Mouse (Mus musculus) E14TG2a.4 (cell line): Measurements from ENCODE around the gene Foxj3.

Experiments used
- CTCF ChIP-seq: conservative IDR thresholded peaks from 2 replicates; pipeline ENCODE4 v1.5.1; 2014; ENCODE audit warnings: low read length
- NANOG ChIP-seq: IDR thresholded peaks from 2 replicates; pipeline ENCODE4 v1.6.1; 2014; ENCODE audit warnings: borderline replicate concordance, low read length, mixed read lengths
- POU5F1 ChIP-seq: IDR thresholded peaks from 2 replicates; pipeline ENCODE4 v1.6.1; 2014; ENCODE audit warnings: low read length, borderline replicate concordance

DNA sequence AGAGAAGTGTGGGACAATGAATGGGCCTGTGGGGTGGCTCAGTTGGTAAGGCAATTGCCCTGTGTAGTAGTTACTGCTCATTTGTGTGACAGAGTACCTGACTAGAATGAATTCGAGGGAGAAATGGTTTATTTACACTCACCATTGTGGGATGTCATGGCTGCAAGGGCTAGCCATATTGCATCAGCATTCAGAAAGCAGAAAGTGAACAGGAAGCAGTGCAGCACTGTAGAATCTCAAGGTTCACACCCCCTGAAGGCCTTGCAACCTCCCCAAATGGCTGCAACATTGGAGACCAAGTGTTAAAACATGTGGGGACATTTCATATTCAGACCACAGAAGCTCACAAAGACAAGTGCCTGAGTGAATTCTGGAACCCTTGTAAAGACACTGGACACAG is 77.3 kb downstream of the Foxj3 start:
- TF ChIP-seq CTCF (no peak), NANOG (no peak), POU5F1 (no peak)
